ENCODE assay signal across 18 mouse cellular contexts in genomic region chr7:27427387-27427786, GRCm38 (mm10).
"Had no signal": no experiment of that assay in that cellular context is flagged by ENCODE, and none has a peak within 500 bp of the region (broad histone marks: within the 10 kb centered on the region; RNA-seq: fewer than 3 reads in every experiment).

No protein-coding gene starts in this region.

- H3K9ac ChIP-seq: lung, embryonic 14.5 days; midbrain, embryonic 12.5 days; neural tube, embryonic 13.5 days; neural tube, embryonic 15.5 days had no signal

- H3K4me3 ChIP-seq: midbrain, embryonic 10.5 days; midbrain, embryonic 12.5 days; myocyte; neural tube, embryonic 13.5 days; neural tube, embryonic 15.5 days had no signal

- H3K4me2 ChIP-seq: lung, embryonic 14.5 days; midbrain, embryonic 12.5 days; neural tube, embryonic 13.5 days; neural tube, embryonic 15.5 days had no signal

- H3K4me1 ChIP-seq: midbrain, embryonic 10.5 days; midbrain, embryonic 12.5 days; neural tube, embryonic 13.5 days; neural tube, embryonic 15.5 days had no signal

- H3K36me3 ChIP-seq: midbrain, embryonic 10.5 days; midbrain, embryonic 12.5 days had no signal

- DNase-seq: lung, adult 18-20 months; lung, embryonic 14.5 days; lung, postnatal 10 days; lung, postnatal 4 days; midbrain, embryonic 14.5 days; retina, postnatal 1 day; right cerebral cortex, adult 18-20 months; right cerebral cortex, postnatal 25 days; right cerebral cortex, postnatal 4 days; spleen, adult 18-20 months; thymus, adult 18-20 months; thymus, postnatal 14 days; thymus, postnatal 36 days had no signal

- H3K27ac ChIP-seq: midbrain, embryonic 10.5 days; midbrain, embryonic 12.5 days; neural tube, embryonic 13.5 days; neural tube, embryonic 15.5 days had no signal

- H3K27me3 ChIP-seq: midbrain, embryonic 12.5 days had no signal
